Mouse (Mus musculus) heart, embryonic 16.5 days (tissue): ENCODE measurements around the gene Tirap. TPM values are rescaled to one million over a fixed set of nuclear protein-coding genes. Genes with fewer than 3 reads are reported as not detected.
A peak's percentile ranks its signal among the peaks of the same experiment; 100 is the strongest.

Source experiments
- ATAC-seq: fragments of 200-750 bp; cut with Nextera tagmentation; replicated peaks from 2 replicates; pipeline ENCODE4 v1.8.0; 2017; ENCODE audit warnings: moderate number of reproducible peaks; ENCODE audit not compliant: insufficient read depth, low FRiP score; ENCODE audit errors: extremely low read depth
- H3K27ac ChIP-seq: fragments of 300-500 bp; sonication (generic); 2 replicates; pipeline ENCODE4 v1.5.1; 2014; ENCODE audit warnings: mild to moderate bottlenecking, low read length, control low read depth, moderate library complexity
- H3K27me3 ChIP-seq: fragments of 300-500 bp; sonication (generic); 2 replicates; pipeline ENCODE4 v1.6.1; 2014; ENCODE audit warnings: low read length, mixed read lengths; ENCODE audit not compliant: control insufficient read depth, insufficient read depth
- H3K36me3 ChIP-seq: fragments of 300-500 bp; sonication (generic); 2 replicates; pipeline ENCODE4 v1.6.1; 2014; ENCODE audit not compliant: control insufficient read depth, insufficient read depth
- H3K4me1 ChIP-seq: fragments of 300-500 bp; sonication (generic); 2 replicates; pipeline ENCODE4 v1.6.1; 2014; ENCODE audit warnings: low read length, mixed read lengths; ENCODE audit not compliant: control insufficient read depth, insufficient read depth
- H3K4me2 ChIP-seq: fragments of 300-500 bp; sonication (generic); 2 replicates; pipeline ENCODE4 v1.6.1; 2014; ENCODE audit warnings: low read depth, mild to moderate bottlenecking, control low read depth, low read length
- H3K4me3 ChIP-seq: fragments of 300-500 bp; sonication (generic); 2 replicates; pipeline ENCODE4 v1.5.1; 2014; ENCODE audit warnings: mild to moderate bottlenecking, control low read depth, low read length
- H3K9ac ChIP-seq: fragments of 300-500 bp; sonication (generic); 2 replicates; pipeline ENCODE4 v1.6.1; 2014; ENCODE audit warnings: low read length, control low read depth
- H3K9me3 ChIP-seq: fragments of 300-500 bp; sonication (generic); replicated peaks from 2 replicates; pipeline ENCODE4 v1.6.1; 2016; ENCODE audit warnings: low read length; ENCODE audit not compliant: control insufficient read depth
- WGBS: fragments of 180-500 bp; shearing (Covaris S2); extraction: QIAGEN DNeasy Blood & Tissue Kit; methylation state at CpG from one replicate; pipeline ENCODE4 v1.1.7; 2014; 5-methylcytosine and 5-hydroxymethylcytosine counted together
- polyA plus RNA-seq: library from polyadenylated mRNA; unstranded; fragments of >200 nt; fragmentation: Nextera tagmentation; extraction: Ambion mirVana; gene quantifications from 2 replicates; pipeline ENCODE4 v1.2.1, GENCODE M21; 2015

Gene Tirap
- polyA plus RNA-seq, 1 experiment from 2014 or later: 8.4 TPM

- ATAC-seq: peak; percentile 97
- WGBS: under 1% methylated on average over 38 of the region's 38 CpGs
- H3K9ac ChIP-seq: peak within 1 kb of the TSS; percentile 82
- H3K36me3 ChIP-seq: peaks cover 4% of the 10 kb centered on the region
- H3K4me1 ChIP-seq: peaks cover 4% of the 10 kb centered on the region
- peak within 1 kb of the TSS; percentile 95 for H3K27ac ChIP-seq
- H3K4me2 ChIP-seq: peak within 1 kb of the TSS; percentile 99
- peak within 1 kb of the TSS; percentile 86 for H3K4me3 ChIP-seq
- H3K27me3 ChIP-seq: no peaks in the 10 kb centered on the region
- H3K9me3 ChIP-seq: no peaks in the 10 kb centered on the region
Measured at GRCm38 (mm10) chr9:35175251-35176123, 24.6 kb downstream of the Tirap start, which contains the start of gene Dcps. Dcps (minus strand) TSS chr9:35176061.

GRCm38 (mm10) chr9:35173331-35173730, 26.8 kb downstream of the Tirap start:
- no peaks in the 10 kb centered on the region for H3K27me3 ChIP-seq
- no peak overlapping the region for H3K9ac ChIP-seq
- no peak for ATAC-seq
- H3K36me3 ChIP-seq: peaks cover 8% of the 10 kb centered on the region
- no peak overlapping the region for H3K4me2 ChIP-seq
- peaks cover 4% of the 10 kb centered on the region for H3K4me1 ChIP-seq
- no peak overlapping the region for H3K27ac ChIP-seq
- H3K9me3 ChIP-seq: no peaks in the 10 kb centered on the region
- no peak overlapping the region for H3K4me3 ChIP-seq
- WGBS: 80% methylated on average over 1 of the region's 1 CpGs

GRCm38 (mm10) chr9:35170071-35170470, 30.0 kb downstream of the Tirap start:
- H3K36me3 ChIP-seq: peaks cover 8% of the 10 kb centered on the region
- H3K9ac ChIP-seq: no peak overlapping the region
- no peak overlapping the region for H3K27ac ChIP-seq
- peaks cover 2% of the 10 kb centered on the region for H3K4me1 ChIP-seq
- H3K9me3 ChIP-seq: no peaks in the 10 kb centered on the region
- no peaks in the 10 kb centered on the region for H3K27me3 ChIP-seq
- WGBS: 88% methylated on average over 7 of the region's 7 CpGs
- H3K4me3 ChIP-seq: no peak overlapping the region
- ATAC-seq: no peak
- H3K4me2 ChIP-seq: no peak overlapping the region

- no peak overlapping the region for H3K9ac ChIP-seq
- WGBS: 67% methylated on average over 9 of the region's 9 CpGs
Measured at GRCm38 (mm10) chr9:35166798-35167635, 33.1 kb downstream of the Tirap start.

GRCm38 (mm10) chr9:35166144-35166797, 33.8 kb downstream of the Tirap start:
- H3K36me3 ChIP-seq: peaks cover 8% of the 10 kb centered on the region
- H3K9me3 ChIP-seq: no peaks in the 10 kb centered on the region
- ATAC-seq: no peak; the same call in 1 of the 2 replicates
- no peak overlapping the region for H3K4me3 ChIP-seq
- H3K4me1 ChIP-seq: no peaks in the 10 kb centered on the region
- H3K27ac ChIP-seq: no peak overlapping the region
- no peaks in the 10 kb centered on the region for H3K27me3 ChIP-seq
- no peak overlapping the region for H3K9ac ChIP-seq
- 30% methylated on average over 3 of the region's 3 CpGs for WGBS
- no peak overlapping the region for H3K4me2 ChIP-seq

More at GRCm38 (mm10) chr9:35166798-35167635, 33.1 kb downstream of the Tirap start:
- ATAC-seq: no peak
- no peak overlapping the region for H3K4me2 ChIP-seq
- H3K4me1 ChIP-seq: no peaks in the 10 kb centered on the region
- H3K27ac ChIP-seq: no peak overlapping the region
- H3K27me3 ChIP-seq: no peaks in the 10 kb centered on the region
- H3K4me3 ChIP-seq: no peak overlapping the region
- H3K9me3 ChIP-seq: no peaks in the 10 kb centered on the region
- H3K36me3 ChIP-seq: peaks cover 8% of the 10 kb centered on the region

- WGBS: 68% methylated on average over 5 of the region's 5 CpGs
- H3K4me2 ChIP-seq: no peak overlapping the region
- no peak overlapping the region for H3K9ac ChIP-seq
- no peaks in the 10 kb centered on the region for H3K4me1 ChIP-seq
- H3K27me3 ChIP-seq: no peaks in the 10 kb centered on the region
- ATAC-seq: no peak
- H3K4me3 ChIP-seq: no peak overlapping the region
- no peaks in the 10 kb centered on the region for H3K9me3 ChIP-seq
- H3K36me3 ChIP-seq: no peaks in the 10 kb centered on the region
- no peak overlapping the region for H3K27ac ChIP-seq
Measured at GRCm38 (mm10) chr9:35164142-35164874, 35.8 kb downstream of the Tirap start.

GRCm38 (mm10) chr9:35163011-35163690, 36.9 kb downstream of the Tirap start:
- Histone ChIP-seq H3K4me2 (no peak overlapping the region), H3K36me3 (no peaks in the 10 kb centered on the region), H3K4me1 (no peaks in the 10 kb centered on the region), H3K4me3 (no peak overlapping the region), H3K9me3 (no peaks in the 10 kb centered on the region), H3K27ac (no peak overlapping the region), H3K27me3 (no peaks in the 10 kb centered on the region), H3K9ac (no peak overlapping the region)
- no peak for ATAC-seq
- 80% methylated on average over 11 of the region's 11 CpGs for WGBS

GRCm38 (mm10) chr9:35161721-35162120, 38.4 kb downstream of the Tirap start:
- Histone ChIP-seq H3K4me1 (no peaks in the 10 kb centered on the region), H3K27me3 (no peaks in the 10 kb centered on the region), H3K9ac (no peak overlapping the region), H3K4me3 (no peak overlapping the region), H3K27ac (no peak overlapping the region), H3K9me3 (no peaks in the 10 kb centered on the region), H3K4me2 (no peak overlapping the region), H3K36me3 (no peaks in the 10 kb centered on the region)
- no peak for ATAC-seq
- WGBS: 85% methylated on average over 7 of the region's 7 CpGs
